Mouse (Mus musculus) liver, embryonic 14.5 days (tissue): Measurements from ENCODE around the gene Tex264. TPM values are rescaled to one million over a fixed set of nuclear protein-coding genes. Genes with fewer than 3 reads are reported as not detected.
A peak's percentile ranks its signal among the peaks of the same experiment; 100 is the strongest.

Experiments used
- ATAC-seq: fragments of 200-750 bp; cut with Nextera tagmentation; 2 replicates; pipeline ENCODE4 v1.8.0; 2017; ENCODE audit warnings: moderate number of reproducible peaks, mild to moderate bottlenecking, moderate library complexity; ENCODE audit not compliant: insufficient read depth
- DNase-seq, 3 experiments: peaks; one replicate each; pipeline ENCODE4 v3.0.0-alpha.2; 2012 to 2013; ENCODE audit warnings: low read depth in 3 of 3, low spot score in 3 of 3
- H3K27ac ChIP-seq: fragments of 300-500 bp; sonication (generic); 2 replicates; pipeline ENCODE4 v1.5.1; 2014; ENCODE audit warnings: moderate library complexity, mild to moderate bottlenecking, control low read depth, inconsistent platforms
- H3K27me3 ChIP-seq: fragments of 300-500 bp; sonication (generic); 2 replicates; pipeline ENCODE4 v1.6.1; 2014; ENCODE audit warnings: mild to moderate bottlenecking, low read length, moderate library complexity; ENCODE audit not compliant: control insufficient read depth, insufficient read depth
- H3K36me3 ChIP-seq: fragments of 300-500 bp; sonication (generic); replicated peaks from 2 replicates; pipeline ENCODE4 v1.6.1; 2014; ENCODE audit warnings: low read depth; ENCODE audit not compliant: control insufficient read depth, insufficient read depth
- H3K4me1 ChIP-seq, 2 experiments: fragments of 200-500 bp in 1 of 2; fragments of 300-500 bp in 1 of 2; sonication (generic) in 1 of 2; replicated peaks; 2 replicates each; pipeline ENCODE4 v1.6.1; 2012 to 2014; ENCODE audit warnings: antibody characterized with exemption in 1 of 2, inconsistent platforms in 1 of 2, low read length in 1 of 2; ENCODE audit not compliant: control insufficient read depth in 2 of 2, insufficient read depth in 2 of 2
- H3K4me2 ChIP-seq: fragments of 300-500 bp; sonication (generic); 2 replicates; pipeline ENCODE4 v1.6.1; 2014; ENCODE audit warnings: low read depth, mild to moderate bottlenecking, control low read depth, moderate library complexity
- H3K4me3 ChIP-seq, 2 experiments: fragments of 200-500 bp in 1 of 2; fragments of 300-500 bp in 1 of 2; sonication (generic) in 1 of 2; 2 replicates each; pipeline ENCODE4 v1.5.1; 2012 to 2014; ENCODE audit warnings: low read depth in 2 of 2, low read length in 2 of 2, mild to moderate bottlenecking in 2 of 2, control low read depth in 1 of 2, inconsistent platforms in 1 of 2, moderate library complexity in 1 of 2; ENCODE audit not compliant: insufficient read depth in 1 of 2
- H3K9ac ChIP-seq: fragments of 300-500 bp; sonication (generic); replicated peaks from 2 replicates; pipeline ENCODE4 v1.6.1; 2014; ENCODE audit warnings: mild to moderate bottlenecking, control low read depth, moderate library complexity
- H3K9me3 ChIP-seq: fragments of 300-500 bp; sonication (generic); 2 replicates; pipeline ENCODE4 v1.6.1; 2016; ENCODE audit warnings: low read length, mixed read lengths; ENCODE audit not compliant: control insufficient read depth
- CTCF ChIP-seq: IDR thresholded peaks from 2 replicates; pipeline ENCODE4 v1.5.1; 2016; ENCODE audit warnings: antibody characterized with exemption, low read depth, control low read depth
- EP300 ChIP-seq: IDR thresholded peaks from 2 replicates; pipeline ENCODE4 v1.6.1; 2016; ENCODE audit warnings: antibody characterized with exemption, low read depth
- whole genome bisulfite sequencing: fragments of 180-500 bp; shearing (Covaris S2); extraction: QIAGEN DNeasy Blood & Tissue Kit; methylation state at CpG from one replicate; pipeline ENCODE4 v1.1.7; 2014; ENCODE audit not compliant: insufficient replicate concordance; 5-methylcytosine and 5-hydroxymethylcytosine counted together
- polyA plus RNA-seq, 2 experiments: library from polyadenylated mRNA; depleted of rRNA in 1 of 2; stranded (reverse) in 1 of 2; unstranded in 1 of 2; fragments of >200 nt; fragmentation: Nextera tagmentation in 1 of 2; extraction: Ambion mirVana in 1 of 2; gene quantifications; 2 replicates each; pipeline versions ENCODE4 v1.2.1 to v1.2.3; 2012 to 2014

The Tex264 gene
- 9.4 and 11.3 TPM in 2 replicates for polyA plus RNA-seq (2012; rRNA removed)
- polyA plus RNA-seq (2014; fragmentation: Nextera tagmentation; extraction: Ambion mirVana), result 11.5 and 12.1 TPM in 2 replicates

- no peaks in the 10 kb centered on the region for H3K9me3 ChIP-seq
- DNase-seq, result peak; percentile 34 to 57 (median 40)
- peaks cover 8 to 9% of the 10 kb centered on the region in 2 experiments for H3K4me1 ChIP-seq
- no peaks in the 10 kb centered on the region for H3K36me3 ChIP-seq
- TF ChIP-seq EP300, result no peak
- no peak for TF ChIP-seq CTCF
- H3K9ac ChIP-seq, result peak within 1 kb of the TSS; percentile 58
- ATAC-seq, result peak; percentile 83
- peak within 1 kb of the TSS; percentile 98 for H3K4me2 ChIP-seq
- peak within 1 kb of the TSS; percentile 62 to 75 for H3K4me3 ChIP-seq
- peak within 1 kb of the TSS; percentile 5; the same call in 1 of the 2 replicates for H3K27ac ChIP-seq
- WGBS, result under 1% methylated on average over 81 of the region's 86 CpGs
- no peaks in the 10 kb centered on the region for H3K27me3 ChIP-seq
Measured at GRCm38 (mm10) chr9:106685249-106686101, at the start of gene Tex264. Gene Tex264, minus strand, starts transcription at chr9:106685927.

- WGBS, result 47% methylated on average over 2 of the region's 2 CpGs
Measured at GRCm38 (mm10) chr9:106733690-106734089, 48.0 kb upstream of the Tex264 start.

GRCm38 (mm10) chr9:106729416-106729815, 43.7 kb upstream of the Tex264 start:
- H3K4me1 ChIP-seq, result peaks cover 6 to 12% of the 10 kb centered on the region in 2 experiments
- ATAC-seq (no peak), DNase-seq (no peak)
- H3K36me3 ChIP-seq, result no peaks in the 10 kb centered on the region
- H3K4me2 ChIP-seq, result no peak overlapping the region
- no peak overlapping the region for H3K27ac ChIP-seq
- H3K9ac ChIP-seq, result no peak overlapping the region
- H3K27me3 ChIP-seq, result no peaks in the 10 kb centered on the region
- WGBS, result 69% methylated on average over 2 of the region's 2 CpGs
- H3K9me3 ChIP-seq, result no peaks in the 10 kb centered on the region
- TF ChIP-seq CTCF (no peak), EP300 (no peak)
- H3K4me3 ChIP-seq, result no peak overlapping the region

More at GRCm38 (mm10) chr9:106733690-106734089, 48.0 kb upstream of the Tex264 start:
- no peak overlapping the region for H3K4me3 ChIP-seq
- H3K27me3 ChIP-seq, result no peaks in the 10 kb centered on the region
- H3K9me3 ChIP-seq, result no peaks in the 10 kb centered on the region
- DNase-seq (no peak), ATAC-seq (no peak)
- no peak overlapping the region for H3K9ac ChIP-seq
- no peak overlapping the region for H3K4me2 ChIP-seq
- TF ChIP-seq CTCF (no peak), EP300 (no peak)
- H3K27ac ChIP-seq, result no peak overlapping the region
- H3K36me3 ChIP-seq, result no peaks in the 10 kb centered on the region
- no peaks in the 10 kb centered on the region for H3K4me1 ChIP-seq

GRCm38 (mm10) chr9:106726891-106727290, 41.2 kb upstream of the Tex264 start:
- Histone ChIP-seq H3K9me3 (no peaks in the 10 kb centered on the region), H3K4me1 (peaks cover 6 to 12% of the 10 kb centered on the region in 2 experiments), H3K36me3 (no peaks in the 10 kb centered on the region; the same call in 1 of the 2 replicates), H3K4me2 (peak overlapping the region; percentile 6; the same call in 1 of the 2 replicates), H3K27ac (peak overlapping the region; percentile 9; the same call in 1 of the 2 replicates), H3K27me3 (no peaks in the 10 kb centered on the region), H3K9ac (no peak overlapping the region), H3K4me3 (no peak overlapping the region)
- 20% methylated on average over 1 of the region's 1 CpGs for WGBS
- ATAC-seq (peak; percentile 93), DNase-seq (peak; percentile 16 to 37 (median 23))
- TF ChIP-seq CTCF, result no peak
- no peak for TF ChIP-seq EP300

- H3K9me3 ChIP-seq, result no peaks in the 10 kb centered on the region
- no peak overlapping the region for H3K4me3 ChIP-seq
- peaks cover 6 to 12% of the 10 kb centered on the region in 2 experiments for H3K4me1 ChIP-seq
- no peaks in the 10 kb centered on the region for H3K27me3 ChIP-seq
- no peaks in the 10 kb centered on the region; the same call in 1 of the 2 replicates for H3K36me3 ChIP-seq
- 73% methylated on average over 2 of the region's 2 CpGs for WGBS
- ATAC-seq (no peak), DNase-seq (no peak)
- no peak overlapping the region for H3K27ac ChIP-seq
- H3K9ac ChIP-seq, result no peak overlapping the region
- no peak overlapping the region for H3K4me2 ChIP-seq
- no peak for TF ChIP-seq CTCF
- TF ChIP-seq EP300, result no peak
Measured at GRCm38 (mm10) chr9:106725435-106725834, 39.7 kb upstream of the Tex264 start.
